Mouse (Mus musculus) cortical plate, adult 2 months (tissue): ENCODE results near the gene Rtn4rl1.
"Not testable (repeated sequence)": the region's sequence is repeated elsewhere in the genome, so short reads cannot be mapped to it uniquely, and the experiment has no call there.

Experiments used
- CTCF ChIP-seq: fragments of 200-500 bp; IDR thresholded peaks from 2 replicates; pipeline ENCODE4 v1.5.1; 2011; ENCODE audit warnings: mild to moderate bottlenecking, control low read depth, low read length; ENCODE audit not compliant: insufficient read depth; ENCODE audit errors: extremely low read depth
- POLR2A ChIP-seq: fragments of 200-500 bp; IDR thresholded peaks from 2 replicates; pipeline ENCODE4 v1.6.1; 2011; ENCODE audit warnings: mild to moderate bottlenecking, low read length, control low read depth; ENCODE audit not compliant: insufficient read depth; ENCODE audit errors: extremely low read depth

DNA sequence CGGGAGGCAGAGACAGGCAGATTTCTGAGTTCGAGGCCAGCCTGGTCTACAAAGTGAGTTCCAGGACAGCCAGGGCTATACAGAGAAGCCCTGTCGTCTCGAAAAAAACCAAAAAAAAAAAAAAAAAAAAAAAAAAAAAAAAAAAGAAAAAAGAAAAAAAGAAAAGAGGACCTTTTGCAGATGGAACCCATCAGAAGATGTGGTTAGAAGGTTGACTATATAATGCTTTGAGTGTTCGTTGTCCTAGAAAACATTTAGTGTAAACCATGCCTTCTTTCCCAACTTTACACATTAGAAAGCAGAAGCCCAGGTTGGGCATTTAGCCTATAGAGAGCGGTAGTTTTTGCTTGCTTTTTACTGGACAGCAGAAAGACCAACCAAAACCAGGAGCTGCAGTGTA is 19.0 kb upstream of the Rtn4rl1 start:
- not testable (repeated sequence) for TF ChIP-seq CTCF, POLR2A
